Mouse (Mus musculus): ENCODE measurements around the gene Ap1s1. TPM values are rescaled to one million over a fixed set of nuclear protein-coding genes. Genes with fewer than 3 reads are reported as not detected.

Ap1s1 gene
- total RNA-seq, 1 experiment from 2014 or later: 11.6 TPM

DNA sequence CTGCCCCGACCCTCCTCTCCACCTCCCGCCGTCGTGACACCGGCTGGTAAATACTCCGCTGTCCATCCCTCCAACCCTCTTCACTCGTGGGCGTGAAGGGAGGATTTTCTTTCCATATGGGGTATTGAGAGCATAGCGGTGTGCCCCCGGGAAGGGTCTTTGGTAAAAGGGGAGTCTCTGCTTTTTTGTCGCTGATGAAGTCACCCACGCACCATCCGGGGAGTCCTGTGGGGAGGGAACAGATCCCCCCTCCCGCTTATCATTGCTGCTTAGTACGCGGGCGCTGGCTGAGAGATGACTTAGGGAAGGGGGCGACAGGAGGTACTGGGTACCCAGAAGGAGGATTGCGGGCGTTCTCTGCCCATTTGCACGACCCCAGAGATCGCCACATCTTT, 15.5 kb downstream of the Ap1s1 start:
- no peak for ATAC-seq (replicated peaks; ENCODE audit: insufficient number of reproducible peaks, low FRiP score, low TSS enrichment, poor library complexity, severe bottlenecking)

DNA sequence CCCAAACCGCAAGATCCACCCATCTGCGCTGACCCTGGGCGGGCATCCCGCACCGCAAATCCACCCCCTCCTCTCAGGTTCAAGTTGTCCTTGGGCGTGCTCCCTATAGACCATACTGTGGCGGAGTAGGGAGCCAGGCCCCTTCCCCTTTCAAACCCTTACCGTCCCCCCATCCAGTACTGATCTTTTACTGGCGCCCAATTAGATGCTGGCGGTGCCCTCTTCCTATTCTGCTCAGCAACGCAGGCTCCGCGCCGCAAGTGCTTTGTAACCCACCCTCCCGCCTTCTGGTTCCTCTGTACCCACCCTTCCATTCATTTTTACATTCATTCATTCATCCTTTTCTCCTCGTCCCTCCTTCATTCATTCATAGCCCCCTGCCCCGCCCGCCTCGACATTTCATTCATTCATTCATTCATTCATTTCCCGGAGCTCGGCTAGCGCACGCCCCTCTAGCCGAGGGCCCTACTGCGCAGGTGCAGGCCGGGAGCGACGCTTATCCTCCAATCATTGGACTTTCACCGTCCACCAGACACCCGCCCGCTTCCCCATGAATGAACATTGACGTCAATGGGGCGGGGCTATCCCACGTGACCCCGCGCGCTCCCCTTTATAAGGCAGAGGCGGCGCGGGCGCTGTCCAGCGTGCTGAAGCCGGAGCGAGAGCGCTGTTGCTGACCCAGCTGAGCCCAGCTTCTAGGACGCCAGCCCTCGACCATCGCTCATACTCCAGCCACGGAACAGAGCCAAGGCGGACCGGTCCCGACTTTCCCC, 16.1 kb downstream of the Ap1s1 start:
- ATAC-seq (replicated peaks; ENCODE audit: insufficient number of reproducible peaks, low FRiP score, low TSS enrichment, poor library complexity, severe bottlenecking): peak; percentile 82

DNA sequence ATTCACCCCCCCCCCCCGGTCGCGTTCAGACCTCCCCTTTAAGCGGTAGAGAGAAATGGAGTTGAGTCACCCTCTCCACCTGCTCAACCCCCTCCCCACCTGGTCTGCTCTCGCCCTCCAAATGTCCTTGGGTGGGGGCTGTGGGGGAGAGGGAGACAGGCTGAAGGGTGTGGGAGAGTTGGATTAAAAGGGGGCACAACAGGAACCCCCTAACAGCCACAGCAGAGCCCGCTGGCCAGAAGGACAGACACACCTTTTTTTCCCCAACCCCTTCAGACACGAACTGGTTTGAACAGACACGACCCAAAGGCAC, 16.7 kb downstream of the Ap1s1 start:
- ATAC-seq (replicated peaks; ENCODE audit: insufficient number of reproducible peaks, low FRiP score, low TSS enrichment, poor library complexity, severe bottlenecking): no peak

DNA sequence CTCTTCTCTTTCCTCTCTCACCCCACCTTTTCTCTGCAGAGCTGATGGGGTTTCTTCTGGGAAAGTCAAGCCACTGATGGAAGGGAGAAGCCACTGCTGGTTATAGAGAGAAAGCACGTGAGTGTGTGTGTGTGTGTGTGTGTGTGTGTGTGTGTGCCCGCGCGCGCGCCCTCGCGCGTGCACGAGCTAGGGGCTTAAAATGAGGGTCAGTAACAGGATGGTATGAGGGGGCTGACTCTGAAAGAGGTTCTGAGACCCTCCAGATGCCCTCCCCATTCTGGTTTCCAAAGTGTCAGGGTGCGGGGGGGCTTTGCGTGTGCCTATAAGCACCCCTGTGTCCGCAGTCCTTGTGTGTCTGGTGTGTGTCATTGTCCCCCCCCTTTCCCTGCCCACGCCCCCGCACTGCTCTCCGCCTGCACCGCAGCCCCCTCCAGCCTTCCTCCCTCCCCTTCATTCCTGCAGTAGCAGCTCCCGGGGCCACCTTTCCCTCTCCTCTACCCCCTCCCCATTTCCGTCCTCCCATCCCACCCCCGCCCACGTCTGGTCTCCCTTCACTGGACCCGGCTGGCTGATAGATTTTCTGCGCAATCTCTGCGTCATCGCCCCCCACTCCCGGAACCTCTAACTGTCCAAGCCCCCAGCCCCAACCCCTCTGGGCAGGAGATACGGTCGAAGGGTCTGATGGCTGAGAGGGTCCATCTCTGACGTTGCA, 17.2 kb downstream of the Ap1s1 start:
- no peak for ATAC-seq (replicated peaks; ENCODE audit: insufficient number of reproducible peaks, low FRiP score, low TSS enrichment, poor library complexity, severe bottlenecking)

DNA sequence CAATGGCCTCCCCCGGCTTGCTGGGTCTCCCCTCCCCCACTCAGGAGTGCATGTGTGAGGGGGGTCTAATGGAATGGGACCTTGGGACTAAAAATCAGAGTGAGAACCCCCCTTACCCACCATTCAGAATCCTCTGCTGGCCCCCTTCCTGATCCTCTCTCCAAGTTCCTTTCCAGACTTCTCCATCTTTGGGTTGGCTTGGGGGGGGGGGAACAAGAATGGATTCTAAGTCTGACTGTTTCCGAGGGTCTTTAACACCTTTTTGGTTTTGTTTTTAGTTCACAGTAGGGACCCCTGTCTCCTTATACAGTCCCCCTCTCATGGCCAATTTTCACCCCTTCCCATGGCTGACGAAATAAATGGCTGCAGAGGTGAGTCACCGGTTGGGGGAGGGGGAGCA, 19.8 kb downstream of the Ap1s1 start, which contains the start of gene Vgf:
Vgf (plus strand) TSS at position 301 of the 400 bp plus-strand sequence.
- no peak for ATAC-seq (replicated peaks; ENCODE audit: insufficient number of reproducible peaks, low FRiP score, low TSS enrichment, poor library complexity, severe bottlenecking)

DNA sequence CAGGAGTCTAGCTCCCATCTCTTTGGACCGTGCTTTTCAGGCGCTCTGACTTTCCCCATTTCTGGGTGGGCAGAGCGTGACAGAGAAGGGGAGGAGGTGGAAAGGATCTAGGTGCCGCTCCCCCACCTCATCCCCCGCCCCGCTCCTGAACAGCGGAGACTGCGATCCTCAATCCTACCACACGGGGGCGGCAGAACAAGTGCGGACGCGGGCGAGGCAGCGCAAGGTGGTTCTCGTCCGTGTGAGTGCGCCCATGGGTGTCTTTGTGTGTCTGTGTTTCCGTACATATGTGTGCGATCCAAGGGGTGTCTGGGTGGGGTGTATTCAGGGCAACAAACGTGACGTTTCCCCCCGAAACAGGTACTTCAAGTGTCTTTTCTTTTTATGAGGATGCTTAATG, 20.8 kb downstream of the Ap1s1 start:
- ATAC-seq (replicated peaks; ENCODE audit: insufficient number of reproducible peaks, low FRiP score, low TSS enrichment, poor library complexity, severe bottlenecking): peak; percentile 79

DNA sequence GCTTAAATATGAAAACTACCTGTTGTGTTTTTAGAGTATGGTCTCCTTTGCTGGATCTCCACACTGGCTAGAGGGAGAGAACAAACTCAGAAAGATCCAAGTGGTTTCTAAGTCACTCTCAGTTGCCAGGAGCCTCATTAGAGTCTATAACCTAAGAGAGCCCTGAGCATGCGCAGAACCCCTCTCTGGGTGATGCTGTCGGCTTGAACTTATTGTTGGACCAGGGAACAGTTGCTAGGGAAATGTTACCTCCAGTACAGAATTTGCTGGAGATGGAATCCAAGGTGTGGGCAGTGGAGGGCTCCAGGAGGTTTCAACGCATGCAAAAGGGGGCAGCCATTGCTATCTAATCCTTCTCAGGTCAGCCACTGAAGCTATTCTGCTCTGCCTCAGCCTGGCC, 21.6 kb downstream of the Ap1s1 start:
- ATAC-seq (replicated peaks; ENCODE audit: insufficient number of reproducible peaks, low FRiP score, low TSS enrichment, poor library complexity, severe bottlenecking): no peak

DNA sequence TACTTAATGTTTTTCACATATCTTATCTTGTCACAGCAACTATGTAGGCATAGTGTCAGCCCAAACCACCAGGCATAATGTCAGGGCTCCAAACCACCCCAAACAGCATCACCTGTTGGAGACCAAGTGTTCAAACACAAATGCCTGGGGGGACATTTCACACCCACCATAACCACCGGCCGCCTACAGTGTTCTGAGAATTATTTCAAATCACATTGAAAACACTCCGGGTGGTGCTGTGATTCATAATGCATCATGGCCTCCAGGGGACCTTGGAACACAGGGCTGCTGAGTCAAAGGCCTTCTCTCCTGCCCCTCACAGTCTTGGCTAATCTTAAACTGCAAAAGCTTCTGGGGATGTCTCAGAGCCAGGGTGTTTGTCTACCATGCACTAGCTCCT, 30.0 kb downstream of the Ap1s1 start:
- ATAC-seq (replicated peaks; ENCODE audit: insufficient number of reproducible peaks, low FRiP score, low TSS enrichment, poor library complexity, severe bottlenecking): no peak

DNA sequence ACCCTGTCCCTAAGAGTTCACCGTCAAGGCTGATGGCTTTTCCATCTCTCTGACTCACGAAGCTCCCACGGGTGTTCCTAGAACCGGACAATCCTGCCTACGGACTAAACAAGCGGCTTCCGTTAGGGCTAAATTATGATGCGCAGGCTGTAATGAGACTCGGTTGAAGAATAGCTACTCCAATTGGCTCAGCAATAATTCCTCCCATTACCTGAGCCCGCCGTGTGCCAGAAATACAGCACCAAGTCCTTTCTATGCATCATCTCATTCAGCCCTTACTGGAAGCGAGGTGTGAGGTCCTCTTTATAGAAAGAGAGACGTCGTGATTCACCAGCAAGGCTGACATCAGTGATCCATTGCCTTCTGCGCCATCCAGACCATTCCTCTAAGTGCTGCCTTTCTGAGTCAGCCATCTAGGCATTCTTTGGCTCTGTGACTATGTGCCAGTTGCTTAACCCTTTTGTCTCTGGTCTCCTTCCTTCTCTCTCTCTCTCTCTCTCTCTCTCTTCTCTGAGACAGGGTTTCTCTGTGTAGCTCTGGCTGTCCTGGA, 33.5 kb downstream of the Ap1s1 start:
- no peak for ATAC-seq (replicated peaks; ENCODE audit: insufficient number of reproducible peaks, low FRiP score, low TSS enrichment, poor library complexity, severe bottlenecking)

DNA sequence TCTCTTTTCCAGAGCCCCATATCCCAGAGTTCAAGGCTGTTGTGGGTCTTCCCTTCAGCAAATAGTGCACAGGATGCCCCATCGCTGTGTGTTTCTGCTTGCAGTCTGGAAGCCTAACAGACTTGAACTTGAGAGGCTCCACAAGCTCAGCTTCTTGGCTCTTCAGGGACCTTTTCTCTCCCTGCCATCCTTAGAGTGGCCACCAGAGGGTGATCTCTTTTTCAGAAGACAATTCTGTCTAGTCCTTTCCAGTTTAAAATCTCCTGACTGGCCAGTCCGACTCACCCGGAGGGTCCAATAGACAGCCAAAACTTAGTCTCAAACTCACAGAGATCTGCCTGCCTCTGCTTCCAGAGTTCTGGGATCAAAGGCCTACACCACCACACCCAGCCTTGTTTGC, 35.9 kb downstream of the Ap1s1 start:
- no peak for ATAC-seq (replicated peaks; ENCODE audit: insufficient number of reproducible peaks, low FRiP score, low TSS enrichment, poor library complexity, severe bottlenecking)

DNA sequence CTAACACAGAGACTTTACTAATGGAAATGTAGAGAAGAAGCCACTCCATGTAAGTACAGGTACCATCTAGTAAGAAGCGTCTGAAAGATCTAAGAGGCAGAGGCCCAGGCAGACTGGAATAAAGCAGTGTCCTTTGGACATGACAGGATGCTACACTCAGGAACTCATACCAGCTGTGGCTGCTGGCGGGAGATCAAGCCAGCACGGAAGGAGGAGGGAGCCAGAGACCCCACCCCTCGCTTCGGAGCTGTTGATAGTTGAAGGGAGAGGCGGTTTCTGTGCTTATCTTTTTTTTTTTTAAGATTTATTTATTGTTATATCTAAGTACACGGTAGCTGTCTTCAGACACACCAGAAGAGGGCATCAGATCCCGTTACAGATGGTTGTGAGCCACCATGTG, 38.7 kb downstream of the Ap1s1 start:
- ATAC-seq (replicated peaks; ENCODE audit: insufficient number of reproducible peaks, low FRiP score, low TSS enrichment, poor library complexity, severe bottlenecking): no peak

DNA sequence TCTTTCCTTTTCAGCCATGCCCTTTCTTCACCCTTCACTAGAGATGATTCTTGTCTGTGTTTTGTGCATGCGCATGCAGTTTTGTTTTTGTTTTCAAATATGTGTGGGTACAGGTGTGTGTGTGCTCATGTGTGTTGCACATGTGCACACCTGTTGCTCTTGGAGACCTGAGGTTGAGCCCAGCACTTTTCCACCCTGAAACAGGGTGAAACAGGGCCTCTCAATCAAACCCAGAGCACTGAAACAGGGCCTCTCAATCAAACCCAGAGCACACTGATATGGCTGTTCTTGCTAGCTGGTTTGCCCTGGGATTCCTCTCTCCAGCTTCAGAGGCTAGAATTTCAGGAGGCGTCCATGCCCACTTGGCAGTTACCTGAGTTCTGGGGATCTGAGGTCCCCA, 45.3 kb downstream of the Ap1s1 start:
- no peak for ATAC-seq (replicated peaks; ENCODE audit: insufficient number of reproducible peaks, low FRiP score, low TSS enrichment, poor library complexity, severe bottlenecking)

DNA sequence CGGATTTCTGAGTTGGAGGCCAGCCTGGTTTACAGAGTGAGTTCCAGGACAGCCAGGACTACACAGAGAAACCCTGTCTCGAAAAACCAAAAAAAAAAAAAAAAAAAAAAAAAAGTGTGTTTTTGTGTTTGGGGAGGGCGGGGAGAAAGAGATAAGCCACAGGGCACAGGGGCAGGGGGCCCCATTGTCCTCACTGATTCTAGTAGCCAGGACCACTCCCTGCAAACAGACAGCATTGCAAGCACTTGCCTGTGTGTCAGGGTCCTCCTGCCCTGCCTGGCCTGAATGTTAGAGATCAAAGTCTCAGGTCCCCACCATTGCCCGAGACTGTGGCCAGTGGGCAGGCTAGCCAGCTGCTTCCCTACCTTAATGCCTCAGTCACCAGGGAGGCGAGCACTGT, 46.5 kb downstream of the Ap1s1 start:
- ATAC-seq (replicated peaks; ENCODE audit: insufficient number of reproducible peaks, low FRiP score, low TSS enrichment, poor library complexity, severe bottlenecking): no peak

DNA sequence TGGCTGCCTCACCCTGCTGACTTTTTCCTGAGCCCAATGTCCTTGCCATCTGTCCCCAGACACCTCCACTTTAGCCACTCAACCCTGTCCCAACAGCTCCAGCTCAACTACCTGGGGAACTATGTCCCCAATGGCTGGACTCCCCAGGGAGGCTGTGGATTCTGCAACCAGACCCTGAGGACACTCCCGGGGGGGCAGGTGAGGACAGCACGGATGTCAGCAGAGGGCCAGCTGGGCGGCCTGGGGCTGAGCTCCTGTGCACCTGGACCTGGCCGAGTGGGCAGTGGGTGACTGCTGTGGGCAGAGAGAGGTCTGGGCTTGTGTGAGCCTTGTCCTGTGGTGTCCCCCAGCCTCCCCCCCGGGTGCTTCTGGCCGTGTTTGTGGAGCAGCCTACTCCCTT, 56.1 kb downstream of the Ap1s1 start:
- ATAC-seq (replicated peaks; ENCODE audit: insufficient number of reproducible peaks, low FRiP score, low TSS enrichment, poor library complexity, severe bottlenecking): no peak

DNA sequence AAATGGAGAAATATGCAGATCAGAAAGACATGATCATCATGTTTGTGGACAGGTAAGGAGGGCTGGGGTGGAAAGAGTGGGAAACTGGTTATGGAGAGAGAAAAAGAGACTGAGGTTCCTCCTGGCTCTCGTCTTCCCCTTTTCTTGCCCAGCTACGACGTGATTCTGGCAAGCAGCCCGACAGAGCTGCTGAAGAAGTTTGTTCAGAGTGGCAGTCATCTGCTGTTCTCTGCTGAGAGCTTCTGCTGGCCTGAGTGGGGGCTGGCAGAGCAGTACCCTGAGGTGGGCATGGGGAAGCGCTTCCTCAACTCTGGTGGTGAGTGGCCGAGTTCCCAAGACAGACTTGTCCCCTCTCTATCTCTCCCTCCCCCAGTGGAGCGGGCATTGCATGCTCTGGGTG, 57.5 kb downstream of the Ap1s1 start:
- no peak for ATAC-seq (replicated peaks; ENCODE audit: insufficient number of reproducible peaks, low FRiP score, low TSS enrichment, poor library complexity, severe bottlenecking)

DNA sequence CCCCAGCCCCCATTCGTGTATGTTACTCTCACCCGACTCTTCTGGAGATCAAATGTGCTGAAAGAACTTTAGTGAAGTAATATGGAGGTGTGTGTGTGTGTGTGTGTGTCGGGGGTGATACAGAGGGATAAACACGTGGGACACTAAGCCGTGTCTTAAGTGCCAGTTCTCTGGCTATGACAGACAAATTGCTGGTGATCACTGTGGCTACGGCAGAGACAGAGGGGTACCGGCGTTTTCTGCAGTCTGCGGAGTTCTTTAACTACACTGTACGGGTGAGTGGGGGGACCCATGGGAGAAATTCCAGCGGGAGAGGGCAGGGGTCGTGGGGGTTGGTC, 58.0 kb downstream of the Ap1s1 start, which contains the start of gene Znhit1:
Znhit1 (minus strand) TSS at position 88 of the 338 bp plus-strand sequence.
- ATAC-seq (replicated peaks; ENCODE audit: insufficient number of reproducible peaks, low FRiP score, low TSS enrichment, poor library complexity, severe bottlenecking): no peak

DNA sequence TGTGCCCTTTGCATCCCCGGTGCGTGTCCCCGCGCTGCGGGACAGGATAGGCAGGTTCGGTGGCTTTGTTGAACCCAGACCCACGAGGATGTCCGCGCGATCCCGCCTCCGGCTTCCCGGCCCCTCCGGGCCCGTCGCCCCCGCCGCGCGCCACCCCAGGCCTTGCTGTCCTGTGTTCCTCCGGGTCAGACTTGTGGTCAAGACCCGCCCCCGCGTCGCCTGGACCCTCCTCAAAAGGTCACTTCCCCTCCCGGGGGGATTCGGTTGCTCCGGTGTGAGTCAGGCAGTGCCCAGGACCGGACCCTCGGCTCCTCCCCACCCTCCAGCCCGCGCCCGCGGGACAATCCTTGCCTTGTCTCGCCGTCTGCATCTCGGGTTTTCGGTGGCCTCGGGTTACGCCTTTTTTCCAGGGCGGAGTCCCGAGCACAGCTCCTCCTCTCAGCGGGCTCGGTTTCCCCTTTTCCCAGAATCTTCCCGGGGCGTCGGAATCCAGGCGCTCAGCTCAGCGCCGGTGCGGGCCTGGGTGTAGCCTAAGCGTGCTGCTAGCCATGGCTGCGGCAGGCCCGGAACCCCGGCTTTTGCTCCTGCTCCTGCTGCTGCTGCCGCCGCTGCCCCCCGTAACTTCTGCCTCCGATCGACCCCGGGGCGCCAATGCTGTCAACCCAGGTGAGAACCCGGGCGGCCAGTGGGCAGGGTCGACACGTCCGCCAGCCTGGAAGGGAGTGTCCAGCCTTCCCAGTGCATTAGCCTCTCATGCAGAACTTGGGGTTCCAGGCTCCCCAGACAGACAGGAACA, 58.6 kb downstream of the Ap1s1 start:
- no peak for ATAC-seq (replicated peaks; ENCODE audit: insufficient number of reproducible peaks, low FRiP score, low TSS enrichment, poor library complexity, severe bottlenecking)

DNA sequence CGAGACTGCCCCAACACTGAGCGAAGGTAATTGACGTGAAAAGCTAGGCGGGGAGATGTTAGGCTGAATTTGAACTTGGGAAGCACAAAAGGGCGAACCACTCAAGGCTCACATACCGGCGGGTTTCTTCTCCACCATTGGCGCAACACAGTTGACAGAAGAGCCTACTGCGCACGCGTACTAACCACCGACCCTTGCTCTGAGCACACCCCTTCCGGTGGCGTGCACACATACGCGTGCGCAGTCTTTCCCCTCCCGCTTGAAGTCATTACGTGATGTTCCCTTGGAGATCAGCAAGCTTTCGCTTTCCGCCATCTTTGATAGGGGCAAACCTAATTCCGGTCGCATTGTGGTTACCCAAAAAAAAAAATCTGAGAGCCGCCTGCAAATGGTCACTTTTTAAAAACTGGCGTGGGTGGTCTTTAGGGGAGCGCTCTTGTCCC, 59.2 kb downstream of the Ap1s1 start, which contains the start of gene Plod3:
Plod3 (plus strand) TSS at position 325 of the 443 bp plus-strand sequence.
- ATAC-seq (replicated peaks; ENCODE audit: insufficient number of reproducible peaks, low FRiP score, low TSS enrichment, poor library complexity, severe bottlenecking): peak; percentile 93
